Comparison of ENCODE assay signal across 8 mouse cellular contexts in genomic region chr12:69168461-69169106, GRCm38 (mm10). TPM values are rescaled to one million over a fixed set of nuclear protein-coding genes. Genes with fewer than 3 reads are reported as not detected.
A peak's percentile ranks its signal among the peaks of the same experiment; 100 is the strongest.
DNase-seq lines count a peak whose midpoint lies in the region; ATAC-seq and TF ChIP-seq lines count a peak whose summit lies in the region.

Gene Lrr1, plus strand, starts transcription at chr12:69168814.

- H3K27ac ChIP-seq in cortical plate, adult 2 months (ENCODE audit: insufficient read depth, low read length) = peak within 1 kb of the TSS; percentile 82

- peak; percentile 97 for ATAC-seq in megakaryocyte, adult 5-6 weeks (ENCODE audit: poor library complexity, severe bottlenecking)

- TF ChIP-seq POLR2A in cortical plate, adult 2 months (IDR thresholded peaks at IDR 0.05; ENCODE audit: extremely low read depth, insufficient read depth, low read length) = no peak

- H3K4me1 ChIP-seq in cortical plate, adult 2 months (ENCODE audit: control insufficient read depth, insufficient read depth, low read length) = no peaks in the 10 kb centered on the region

- DNase-seq in adipocyte (ENCODE audit: low spot score) = peak; percentile 84
- peak; percentile 84 to 87 for DNase-seq in gastrocnemius, adult 8-10 months (ENCODE audit: low spot score in 2 of 2)
- DNase-seq in hindlimb bud, embryonic 11.5 days (ENCODE audit: extremely low spot score, low read depth, low spot score) = peak; percentile 57
- DNase-seq in left cerebral cortex, adult 8-10 months (ENCODE audit: low spot score in 2 of 2) = peak; percentile 74 to 89
- DNase-seq in right cerebral cortex, adult 18-20 months = peak; percentile 77
- peak; percentile 80 for DNase-seq in urinary bladder, adult 2 months (ENCODE audit: low spot score)

- peak within 1 kb of the TSS; percentile 59 for H3K4me3 ChIP-seq in cortical plate, adult 2 months (ENCODE audit: insufficient read depth, low read length)

- TF ChIP-seq CTCF in cortical plate, adult 2 months (IDR thresholded peaks at IDR 0.05; ENCODE audit: extremely low read depth, insufficient read depth, low read length) = no peak

RNA-seq across cellular contexts. Expression of gene Lrr1, which starts in this region (rescaled TPM):
- polyA plus RNA-seq in cortical plate, adult 2 months (2012; rRNA removed) = 0.13 and 0.15 TPM in 2 replicates
- not detected for total RNA-seq in gastrocnemius, adult 8-10 months (2022)
- not detected for total RNA-seq in left cerebral cortex, adult 8-10 months (2022)
- 23.3 and 27.6 TPM in 2 replicates for total RNA-seq in megakaryocyte, adult 5-6 weeks (2015)
- 13.3 and 13.7 TPM in 2 replicates for total RNA-seq in megakaryocyte, adult 5-6 weeks (2017)
- polyA plus RNA-seq in urinary bladder, adult 2 months (2012; rRNA removed) = 0.10 and 0.39 TPM in 2 replicates

Comparison
In these comparisons a context has a peak if more than half of its experiments do, and no peak if none do; other contexts are left out.
1. Peak in every context shown above with its lines: DNase-seq, ATAC-seq, H3K4me3 ChIP-seq and H3K27ac ChIP-seq.
2. RNA of gene Lrr1 (total RNA-seq): 13.3 to 27.6 TPM in megakaryocyte, adult 5-6 weeks; not detected in gastrocnemius, adult 8-10 months and not detected in left cerebral cortex, adult 8-10 months; every median in the first group is over 10 times any median in the second.
3. Peak in DNase-seq in gastrocnemius, adult 8-10 months; RNA of the gene not detected or under 1 TPM.
4. Peak in DNase-seq in left cerebral cortex, adult 8-10 months; RNA of the gene not detected or under 1 TPM.
5. Peak in DNase-seq in urinary bladder, adult 2 months; RNA of the gene not detected or under 1 TPM.